ENCODE assay signal across 10 mouse cellular contexts in genomic region chr4:138038365-138039274, GRCm38 (mm10). TPM values are rescaled to one million over a fixed set of nuclear protein-coding genes. Genes with fewer than 3 reads are reported as not detected.
DNase-seq lines count a peak whose midpoint lies in the region; ATAC-seq lines count a peak whose summit lies in the region.
"Had no signal": no experiment of that assay in that cellular context is flagged by ENCODE, and none has a peak within 500 bp of the region (broad histone marks: within the 10 kb centered on the region; RNA-seq: fewer than 3 reads in every experiment).

No protein-coding gene starts in this region.

- no peak overlapping the region for H3K4me2 ChIP-seq in heart, embryonic 11.5 days
- H3K4me2 ChIP-seq in lung, embryonic 16.5 days (ENCODE audit: low read depth, low read length) = no peak overlapping the region
- no peak overlapping the region for H3K4me2 ChIP-seq in hindbrain, embryonic 16.5 days (ENCODE audit: low read length)

- ATAC-seq in heart, embryonic 11.5 days (replicated peaks; ENCODE audit: insufficient number of reproducible peaks, low FRiP score, low TSS enrichment) = no peak
- ATAC-seq in lung, embryonic 16.5 days (ENCODE audit: low read depth) = peak; percentile 55
- ATAC-seq in hindbrain, embryonic 16.5 days = no peak

- H3K27ac ChIP-seq in heart, embryonic 11.5 days (ENCODE audit: low read depth, low read length) = peak overlapping the region; percentile 71
- H3K27ac ChIP-seq in lung, embryonic 16.5 days (ENCODE audit: low read length) = peak overlapping the region; percentile 23
- H3K27ac ChIP-seq in hindbrain, embryonic 16.5 days (ENCODE audit: low read depth, low read length) = peak overlapping the region; percentile 47; the same call in 1 of the 2 replicates

- H3K9me3 ChIP-seq in heart, embryonic 11.5 days (replicated peaks; ENCODE audit: control insufficient read depth, low read length) = no peaks in the 10 kb centered on the region
- H3K9me3 ChIP-seq in lung, embryonic 16.5 days (ENCODE audit: control insufficient read depth, low read length) = no peaks in the 10 kb centered on the region
- no peaks in the 10 kb centered on the region for H3K9me3 ChIP-seq in hindbrain, embryonic 16.5 days (ENCODE audit: control insufficient read depth, low read length)

- intact Hi-C loops in heart, postnatal 14 days (cut with DNase I) = no loop called here

- 58% methylated on average over 13 of the region's 13 CpGs for WGBS in heart, embryonic 11.5 days (ENCODE audit: insufficient replicate concordance)
- WGBS in lung, embryonic 16.5 days = 50% methylated on average over 13 of the region's 13 CpGs
- 66% methylated on average over 13 of the region's 13 CpGs for whole genome bisulfite sequencing in hindbrain, embryonic 16.5 days

- H3K4me3 ChIP-seq in heart, embryonic 11.5 days (ENCODE audit: low read depth, low read length) = no peak overlapping the region
- no peak overlapping the region for H3K4me3 ChIP-seq in lung, embryonic 16.5 days (ENCODE audit: low read length)
- H3K4me3 ChIP-seq in hindbrain, embryonic 16.5 days (ENCODE audit: low read length) = no peak overlapping the region

- peaks cover 14% of the 10 kb centered on the region for H3K4me1 ChIP-seq in heart, embryonic 11.5 days (ENCODE audit: control insufficient read depth, insufficient read depth, low read length)
- H3K4me1 ChIP-seq in lung, embryonic 16.5 days (replicated peaks; ENCODE audit: control insufficient read depth, insufficient read depth, low read length) = peaks cover 12% of the 10 kb centered on the region
- peaks cover 26% of the 10 kb centered on the region for H3K4me1 ChIP-seq in hindbrain, embryonic 16.5 days (ENCODE audit: control insufficient read depth, insufficient read depth, low read depth, low read length)

- 0 out of 2 replicates have a peak, but pooled peaks cover 3% of the 10 kb centered on the region for H3K36me3 ChIP-seq in heart, embryonic 11.5 days (ENCODE audit: control insufficient read depth, insufficient read depth, low read length)
- H3K36me3 ChIP-seq in lung, embryonic 16.5 days (ENCODE audit: control insufficient read depth, insufficient read depth, low read length) = peaks cover 4% of the 10 kb centered on the region; the same call in 1 of the 2 replicates
- no peaks in the 10 kb centered on the region for H3K36me3 ChIP-seq in hindbrain, embryonic 16.5 days (ENCODE audit: control insufficient read depth, insufficient read depth, low read length)

- H3K27me3 ChIP-seq in heart, embryonic 11.5 days (ENCODE audit: control insufficient read depth, insufficient read depth, low read length) = no peaks in the 10 kb centered on the region
- no peaks in the 10 kb centered on the region for H3K27me3 ChIP-seq in lung, embryonic 16.5 days (ENCODE audit: control insufficient read depth, insufficient read depth, low read depth, low read length)
- no peaks in the 10 kb centered on the region for H3K27me3 ChIP-seq in hindbrain, embryonic 16.5 days (replicated peaks; ENCODE audit: control insufficient read depth, insufficient read depth, low read length)

- H3K9ac ChIP-seq in heart, embryonic 11.5 days (ENCODE audit: low read depth, low read length) = 0 out of 2 replicates have a peak overlapping the region, but pooled peaks have one; percentile 39
- H3K9ac ChIP-seq in lung, embryonic 16.5 days (ENCODE audit: low read length) = no peak overlapping the region
- H3K9ac ChIP-seq in hindbrain, embryonic 16.5 days (ENCODE audit: low read depth, low read length) = no peak overlapping the region

- DNase-seq in heart, postnatal 14 days = no peak
- no peak for DNase-seq in lung, postnatal 14 days
- DNase-seq in lung, postnatal 10 days = peak; percentile 19
- DNase-seq in adrenal gland, postnatal 36 days = no peak
- DNase-seq in ovary, adult 18-20 months (ENCODE audit: low spot score) = no peak
- DNase-seq: adrenal gland, adult 2 months; thymus, postnatal 36 days had no signal

RNA-seq across cellular contexts. Expression of gene Eif4g3, which starts 45.8 kb away (rescaled TPM):
- polyA plus RNA-seq in heart, embryonic 11.5 days (2014; fragmentation: Nextera tagmentation; extraction: Ambion mirVana) = 30.5 and 33.6 TPM in 2 replicates
- 10 to 100 TPM; 58.6 to 59.5 TPM for total RNA-seq in heart, postnatal 14 days (2021)
- polyA plus RNA-seq in lung, embryonic 16.5 days (2015; fragmentation: Nextera tagmentation; extraction: Ambion mirVana) = 23.8 and 24.8 TPM in 2 replicates
- 43.2 and 46.0 TPM in 2 replicates for polyA plus RNA-seq in hindbrain, embryonic 16.5 days (2015; fragmentation: Nextera tagmentation; extraction: Ambion mirVana)
- total RNA-seq in adrenal gland, postnatal 36 days (2021) = 100 to 1,000 TPM in 1 of 2 experiments, 10 to 100 TPM in 1; 81.8 to 111 TPM
